Mouse (Mus musculus) megakaryocyte, embryonic 14.5 days (primary cell): ENCODE measurements around the gene Pex7. TPM values are rescaled to one million over a fixed set of nuclear protein-coding genes. Genes with fewer than 3 reads are reported as not detected.
A peak's percentile ranks its signal among the peaks of the same experiment; 100 is the strongest.

Experiments
- H3K27me3 ChIP-seq: replicated peaks from 2 replicates; pipeline ENCODE3; 2012; ENCODE audit warnings: inconsistent platforms
- H3K36me3 ChIP-seq: replicated peaks from 2 replicates; pipeline ENCODE3; 2012; ENCODE audit warnings: low read length, inconsistent platforms, mixed read lengths
- H3K4me1 ChIP-seq: 2 replicates; pipeline ENCODE4 v1.6.1; 2012; ENCODE audit warnings: inconsistent platforms
- H3K4me3 ChIP-seq: replicated peaks from 2 replicates; pipeline ENCODE3; 2012; ENCODE audit warnings: moderate library complexity, mild to moderate bottlenecking, inconsistent platforms
- H3K9me3 ChIP-seq: 2 replicates; pipeline ENCODE4 v1.6.1; 2012; ENCODE audit warnings: inconsistent platforms
- FLI1 ChIP-seq: IDR thresholded peaks from 2 replicates; pipeline ENCODE4 v1.6.1; 2012; ENCODE audit warnings: low read length, inconsistent platforms, mixed read lengths
- GATA1 ChIP-seq: IDR thresholded peaks from 3 replicates; pipeline ENCODE4 v1.6.1; 2012; ENCODE audit warnings: mixed read lengths, low read length, inconsistent platforms, borderline replicate concordance
- polyA plus RNA-seq: library from polyadenylated mRNA; stranded (reverse); fragments of >175 nt; gene quantifications from 2 replicates; pipeline ENCODE4 v1.2.3, GENCODE M21; 2012; ENCODE audit warnings: low replicate concordance; ENCODE audit not compliant: insufficient read depth

Gene Pex7
- polyA plus RNA-seq, 1 experiment = 8.1 TPM

- Histone ChIP-seq H3K4me1 (peaks cover 87% of the 10 kb centered on the region), H3K36me3 (peaks cover 5% of the 10 kb centered on the region)
- TF ChIP-seq GATA1 = no peak
Measured at GRCm38 (mm10) chr10:19820986-19821385, 86.5 kb downstream of the Pex7 start.

GRCm38 (mm10) chr10:19818723-19819355 is 88.7 kb downstream of the Pex7 start:
- Histone ChIP-seq H3K27me3 (no peaks in the 10 kb centered on the region), H3K4me3 (peak overlapping the region; percentile 86), H3K36me3 (peaks cover 5% of the 10 kb centered on the region), H3K4me1 (peaks cover 89% of the 10 kb centered on the region), H3K9me3 (no peaks in the 10 kb centered on the region)
- no peak for TF ChIP-seq GATA1
- TF ChIP-seq FLI1 = no peak

More at GRCm38 (mm10) chr10:19820986-19821385, 86.5 kb downstream of the Pex7 start:
- Histone ChIP-seq H3K27me3 (no peaks in the 10 kb centered on the region), H3K9me3 (no peaks in the 10 kb centered on the region), H3K4me3 (no peak overlapping the region)

- Histone ChIP-seq H3K4me1 (peaks cover 94% of the 10 kb centered on the region), H3K36me3 (peaks cover 5% of the 10 kb centered on the region), H3K4me3 (peak overlapping the region; percentile 73), H3K27me3 (no peaks in the 10 kb centered on the region), H3K9me3 (no peaks in the 10 kb centered on the region)
- TF ChIP-seq FLI1 (peak; percentile 70), GATA1 (no peak; the same call in 2 of the 3 replicates)
Measured at GRCm38 (mm10) chr10:19815371-19815770, 92.1 kb downstream of the Pex7 start.

- TF ChIP-seq FLI1 (no peak), GATA1 (no peak)
- Histone ChIP-seq H3K4me1 (peaks cover 68% of the 10 kb centered on the region), H3K36me3 (peaks cover 24% of the 10 kb centered on the region), H3K9me3 (peaks cover 17% of the 10 kb centered on the region), H3K27me3 (no peaks in the 10 kb centered on the region), H3K4me3 (peak overlapping the region; percentile 77)
Measured at GRCm38 (mm10) chr10:19811436-19812172, 95.9 kb downstream of the Pex7 start.

- Histone ChIP-seq H3K4me3 (no peak overlapping the region), H3K27me3 (no peaks in the 10 kb centered on the region), H3K9me3 (peaks cover 17% of the 10 kb centered on the region), H3K36me3 (peaks cover 28% of the 10 kb centered on the region), H3K4me1 (peaks cover 21% of the 10 kb centered on the region)
- TF ChIP-seq GATA1 (no peak), FLI1 (no peak)
Measured at GRCm38 (mm10) chr10:19804763-19805162, 102.7 kb downstream of the Pex7 start.

Other genes starting within 250 kb of the Pex7 start
- 0.19 TPM in 1 of 2 replicates, not detected in the other for gene Il20ra, start 195.1 kb downstream of the Pex7 start, polyA plus RNA-seq
- gene Slc35d3, start 56.2 kb downstream of the Pex7 start, polyA plus RNA-seq = 97.6 and 235 TPM in 2 replicates
- 1.2 and 1.3 TPM in 2 replicates for gene Map3k5, start 26.8 kb upstream of the Pex7 start, polyA plus RNA-seq
- gene Map7, start 240.8 kb upstream of the Pex7 start, polyA plus RNA-seq = 5.3 and 6.5 TPM in 2 replicates